Mouse (Mus musculus) ovary, postnatal 10 days (tissue): ENCODE measurements around the gene Wwox.

Experiments
- DNase-seq: peaks from one replicate; pipeline ENCODE4 v3.0.0; 2022; ENCODE audit warnings: low spot score

The Wwox gene

DNA sequence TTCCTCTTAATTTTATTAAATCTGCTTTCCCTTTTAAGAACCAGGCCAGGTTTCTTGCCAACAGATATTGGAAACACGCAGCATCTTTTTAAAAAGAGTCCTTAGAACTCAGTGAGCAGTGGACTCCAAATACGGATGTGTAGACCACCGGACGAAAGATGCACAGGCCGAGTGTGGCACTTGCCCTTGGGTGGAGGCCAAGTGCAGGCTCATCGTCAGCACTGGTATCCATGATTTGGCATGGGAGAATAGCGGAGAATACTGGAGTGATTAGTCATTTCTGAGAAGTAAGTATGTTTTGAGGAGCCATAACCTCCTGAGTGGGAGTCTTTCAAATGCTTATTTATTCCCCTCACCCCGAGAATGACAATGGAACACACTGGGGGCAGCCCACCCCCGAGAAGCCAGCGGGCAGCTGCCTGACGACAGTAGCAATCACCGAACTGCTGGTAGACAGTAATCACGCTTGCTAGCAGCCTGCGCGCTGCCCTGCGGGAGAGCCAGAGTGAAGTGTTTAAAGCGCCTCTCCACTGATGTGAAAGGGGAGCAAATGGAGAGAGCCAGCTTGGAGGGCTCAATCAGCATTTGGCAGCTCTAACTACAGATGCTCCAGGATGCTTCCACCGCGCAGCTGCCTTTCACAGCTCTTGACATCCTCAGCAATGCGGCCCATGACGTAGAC lies 29.2 kb downstream of the Wwox start:
- DNase-seq: no peak

DNA sequence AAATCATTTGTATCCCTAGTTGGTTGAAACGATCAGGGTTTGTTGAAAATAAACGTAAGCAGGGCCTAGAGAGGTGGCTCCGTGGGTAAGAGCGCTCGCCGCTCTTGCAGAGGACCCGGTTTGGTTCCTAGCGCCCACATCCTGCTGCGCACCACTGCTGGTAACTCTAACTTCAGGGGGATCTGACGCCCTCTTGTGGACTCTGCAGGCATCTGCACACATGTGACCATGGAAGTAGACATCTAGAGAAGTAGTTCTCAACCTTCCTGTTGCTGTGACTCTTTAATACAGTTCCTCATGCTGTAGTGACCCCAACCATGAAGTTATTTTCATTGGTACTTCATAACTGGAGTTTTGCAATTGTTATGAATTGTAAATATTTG lies 29.7 kb downstream of the Wwox start:
- DNase-seq: no peak

DNA sequence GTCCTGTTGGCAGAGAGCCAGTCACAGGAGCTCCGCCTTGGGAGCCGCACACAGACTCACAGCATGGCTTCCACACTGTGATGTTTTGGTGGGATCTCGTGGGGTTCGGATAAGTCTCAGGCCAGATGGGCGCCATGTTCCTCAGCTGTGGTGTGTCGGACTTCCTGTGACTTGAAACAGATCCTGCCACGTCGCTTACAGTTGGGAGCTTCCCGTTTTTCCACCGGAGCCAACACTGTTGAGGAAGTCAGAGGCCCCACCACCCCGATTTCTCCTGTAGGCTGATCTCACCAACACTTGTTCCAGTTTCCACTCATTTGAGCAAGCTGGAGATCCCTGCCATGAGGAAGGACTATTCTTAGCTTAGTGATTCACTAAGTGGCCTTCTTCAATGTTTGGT lies 34.1 kb downstream of the Wwox start:
- no peak for DNase-seq

DNA sequence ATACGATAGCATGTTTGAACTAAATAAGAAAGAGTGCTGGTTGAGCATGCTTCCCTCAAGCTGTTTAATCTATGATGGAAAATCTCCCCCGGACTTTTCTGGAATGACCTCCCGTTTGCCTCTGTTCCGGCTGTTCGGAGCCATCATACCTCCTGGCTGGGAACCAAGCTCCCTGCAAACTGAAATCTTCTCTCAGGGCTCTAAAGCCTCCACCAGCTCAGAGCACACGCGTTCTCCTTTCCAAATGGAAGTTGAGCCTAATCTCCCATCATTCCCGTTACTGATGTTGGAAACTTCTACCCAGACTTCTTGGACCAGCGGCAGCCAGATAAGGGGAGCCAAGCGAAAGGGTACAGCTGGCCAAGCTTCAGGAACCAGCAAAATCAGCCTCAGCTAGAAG lies 37.5 kb downstream of the Wwox start:
- DNase-seq: no peak

DNA sequence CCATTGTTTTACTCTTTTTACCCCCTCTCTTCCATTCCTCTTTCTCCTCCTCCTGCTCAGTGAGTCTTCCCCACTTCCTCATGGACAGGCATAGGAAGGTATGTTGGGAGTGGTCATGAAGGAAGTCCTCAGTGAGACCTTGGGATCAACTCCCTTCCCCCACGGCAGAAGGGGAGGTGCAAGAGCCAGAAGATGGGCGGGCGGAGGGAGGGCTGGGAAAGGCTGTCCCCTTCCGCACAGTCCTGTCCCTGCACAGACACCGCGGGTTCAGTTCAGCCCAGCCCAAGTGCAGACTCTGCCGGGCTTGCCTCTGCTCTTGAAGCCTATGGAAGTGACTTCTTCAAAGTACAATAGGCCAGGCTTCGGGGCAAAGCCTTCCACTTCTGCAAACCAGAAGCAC lies 38.3 kb downstream of the Wwox start:
- no peak for DNase-seq

DNA sequence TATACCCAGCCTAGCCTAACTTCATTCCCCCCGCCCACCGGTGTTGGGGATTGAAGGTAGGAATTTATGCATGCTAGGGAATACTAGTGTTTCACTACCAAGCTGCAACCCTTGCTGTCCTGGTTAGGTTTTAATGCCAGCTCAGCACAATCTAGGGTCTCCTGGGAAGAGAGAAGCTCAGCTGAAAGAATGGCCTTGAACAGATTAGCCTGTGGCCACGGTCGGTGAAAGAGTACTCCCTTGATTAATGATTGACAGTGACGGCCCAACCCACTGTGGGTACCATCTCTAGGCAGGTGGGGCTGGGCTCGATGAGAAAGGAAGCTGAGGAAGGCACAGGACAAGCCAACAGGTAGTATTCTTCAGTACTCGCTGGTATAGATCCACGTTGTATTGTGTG lies 40.3 kb downstream of the Wwox start:
- DNase-seq: no peak

DNA sequence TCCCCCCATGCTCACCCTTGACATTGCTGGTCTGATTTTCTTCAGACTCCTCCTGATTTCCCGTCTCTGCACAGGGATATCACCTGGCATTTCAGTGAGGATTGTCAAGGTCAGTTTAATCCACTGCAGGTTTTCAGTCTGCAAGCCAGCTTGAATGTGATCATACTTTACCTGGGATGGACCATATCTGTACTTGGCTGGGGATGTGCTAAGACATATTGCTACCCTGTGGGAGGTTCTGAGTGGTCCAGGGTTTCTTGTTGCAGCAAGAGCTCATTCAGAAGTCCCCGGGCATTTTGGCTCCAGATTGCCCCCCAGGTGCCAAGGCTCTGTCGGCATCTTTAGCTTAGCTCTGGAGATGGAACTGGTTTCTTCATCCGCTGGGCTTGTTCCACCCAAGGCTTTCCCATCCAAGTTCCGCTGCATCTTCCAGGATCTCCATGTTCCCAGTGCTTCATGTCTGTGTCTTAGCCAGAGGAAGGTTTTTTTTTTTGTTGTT lies 52.3 kb downstream of the Wwox start:
- no peak for DNase-seq

DNA sequence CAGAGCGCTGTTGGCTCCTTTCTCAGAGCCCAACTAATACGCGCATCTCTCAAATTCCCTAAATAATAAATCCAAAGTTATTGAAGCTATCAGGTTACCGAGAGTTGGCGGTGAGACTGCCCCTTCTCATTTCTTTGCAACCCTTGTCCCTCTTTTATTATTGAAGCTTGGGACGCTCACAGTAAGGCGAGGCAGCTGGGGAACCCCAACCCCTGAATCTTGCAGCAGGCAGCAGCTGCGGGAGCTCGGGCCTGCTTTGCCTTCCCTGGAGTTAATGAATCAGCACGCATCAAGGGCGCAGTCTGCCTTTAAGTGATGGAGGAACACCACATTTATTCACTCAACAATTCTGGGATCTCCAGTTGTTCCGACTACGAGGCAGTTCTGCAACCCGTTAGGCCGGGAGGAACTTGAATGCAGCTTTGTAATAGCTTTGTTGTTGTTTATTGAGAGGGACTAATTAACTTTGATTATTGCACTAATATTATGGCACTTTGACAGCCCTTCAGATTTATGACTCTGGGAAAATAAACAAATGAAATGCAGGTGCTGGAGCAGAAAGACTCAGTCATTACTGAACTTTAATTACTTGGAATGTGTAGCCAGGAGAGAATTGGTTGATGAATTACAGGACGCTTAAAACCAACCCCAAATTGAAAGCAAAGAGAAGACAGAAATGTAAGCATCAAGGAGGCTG lies 60.1 kb downstream of the Wwox start:
- DNase-seq: no peak

DNA sequence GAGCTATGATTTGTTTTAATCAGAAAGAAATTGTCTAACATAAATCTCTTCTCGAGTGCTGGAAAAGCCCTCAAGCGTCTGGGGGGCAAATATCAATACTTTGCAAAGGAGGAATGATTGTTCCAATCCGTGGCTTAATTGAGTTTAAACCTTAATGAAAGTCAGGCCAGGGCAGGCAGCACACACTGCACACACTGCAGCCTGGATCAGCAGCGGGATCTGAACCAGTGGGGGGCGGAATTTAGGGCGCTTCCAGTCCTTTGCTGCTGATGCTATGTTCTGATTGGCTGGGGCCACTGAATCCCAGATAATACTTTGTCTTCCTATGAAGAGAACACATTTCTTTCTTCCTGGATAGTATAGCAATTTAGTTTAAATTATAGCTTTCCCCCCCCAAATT lies 62.5 kb downstream of the Wwox start:
- DNase-seq: no peak

DNA sequence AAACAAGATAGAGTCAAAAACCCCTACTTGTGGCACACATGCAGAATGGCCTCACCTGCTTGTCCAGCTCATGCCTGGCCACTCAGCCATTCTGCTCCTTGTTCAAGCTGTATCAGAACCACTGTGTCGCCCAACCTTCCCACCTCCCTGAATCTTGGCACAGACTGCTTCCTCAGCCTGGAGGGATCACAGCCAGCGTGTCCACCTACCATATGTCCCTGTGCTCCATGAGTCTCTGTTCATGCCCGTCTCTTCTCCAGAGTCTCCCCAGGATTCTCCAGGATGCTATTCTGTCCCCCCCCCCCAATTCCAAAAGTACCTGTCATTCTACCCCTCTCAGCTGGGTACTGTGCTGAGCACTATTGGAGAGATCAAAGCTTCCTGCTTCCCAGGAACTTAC lies 63.7 kb downstream of the Wwox start:
- DNase-seq: no peak

DNA sequence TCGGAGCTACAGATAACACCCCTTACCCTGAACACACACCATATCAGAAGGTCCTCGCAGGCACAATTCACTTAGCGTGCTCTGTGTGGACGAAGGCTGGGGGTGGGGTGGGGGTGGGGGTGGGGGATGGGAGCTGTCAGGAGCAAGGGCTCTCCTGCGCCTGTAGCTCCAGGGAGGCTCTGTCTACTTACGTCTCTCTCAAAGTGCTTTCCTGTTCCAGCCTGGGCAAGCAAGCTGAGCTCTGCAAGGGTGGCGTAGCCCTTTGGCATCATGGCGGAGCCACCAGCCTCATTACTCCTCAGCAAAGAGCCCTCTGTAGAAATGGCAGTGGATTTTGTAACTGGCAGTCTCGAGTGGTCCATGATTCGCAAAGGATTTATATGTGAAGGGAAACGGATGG lies 65.4 kb downstream of the Wwox start:
- DNase-seq: no peak

DNA sequence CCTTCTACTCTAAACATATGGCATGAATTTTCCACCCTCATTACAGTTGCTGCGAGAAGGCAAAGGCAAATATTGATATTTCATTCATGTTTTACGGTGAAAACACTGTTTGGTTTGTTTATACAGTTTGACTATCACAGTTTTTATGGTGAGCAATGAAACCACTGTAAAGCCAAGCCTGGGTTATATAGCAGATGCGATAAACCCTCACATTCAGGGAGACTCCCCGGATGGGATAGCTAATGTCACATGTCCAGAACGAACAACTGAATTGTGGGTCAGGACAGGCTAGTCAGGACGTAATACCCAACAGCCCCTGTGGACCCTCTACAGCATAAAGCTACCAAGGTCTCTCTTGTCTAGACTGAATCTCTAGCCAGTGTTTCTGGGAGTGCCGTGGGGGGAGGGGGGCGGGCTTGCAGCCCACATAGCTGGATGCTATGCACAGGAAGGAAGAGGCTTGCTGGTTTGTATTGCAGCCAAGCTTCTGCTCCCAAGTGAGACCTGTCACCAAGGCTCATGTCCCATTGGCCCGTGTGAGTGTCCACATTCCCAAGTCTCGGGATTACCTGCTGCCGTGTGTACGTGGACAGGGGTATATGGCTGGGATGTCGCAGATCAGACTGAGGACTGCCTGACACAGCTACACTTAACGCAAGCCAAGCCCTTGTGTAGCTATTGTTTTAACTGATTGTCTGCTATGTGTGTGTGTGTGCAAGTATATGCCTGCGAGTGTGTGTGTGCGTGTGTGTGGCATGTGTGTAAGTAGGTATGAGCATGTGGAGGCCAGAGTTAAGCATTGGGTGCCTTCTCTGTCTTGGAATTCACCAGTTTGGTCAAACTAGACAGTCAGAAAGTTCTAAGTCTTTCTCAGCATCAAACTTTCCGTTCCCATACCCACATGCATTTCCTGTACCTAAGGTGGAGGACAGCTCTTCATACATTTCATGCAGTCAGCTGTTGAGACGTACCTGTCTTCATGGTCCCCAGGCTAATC lies 66.2 kb downstream of the Wwox start:
- DNase-seq: no peak

DNA sequence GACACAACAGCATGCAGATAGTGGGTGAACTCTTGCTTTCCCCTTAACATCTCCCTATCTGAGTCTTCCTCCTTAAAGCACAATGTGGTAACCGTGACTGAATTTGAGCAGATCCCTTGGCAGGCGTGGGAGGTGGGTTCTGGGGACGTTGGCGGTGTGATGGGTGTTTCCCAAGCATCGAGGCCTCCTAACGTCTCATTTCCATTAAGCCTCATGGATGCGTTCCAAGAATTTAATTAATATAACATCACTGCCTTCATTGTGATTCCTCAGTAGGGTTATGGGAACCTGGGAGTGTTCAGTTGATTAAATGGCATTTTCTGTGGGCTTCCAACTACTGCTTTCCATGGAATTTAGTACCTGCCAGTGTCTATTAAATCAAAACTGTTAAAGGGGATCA lies 67.9 kb downstream of the Wwox start:
- DNase-seq: no peak

DNA sequence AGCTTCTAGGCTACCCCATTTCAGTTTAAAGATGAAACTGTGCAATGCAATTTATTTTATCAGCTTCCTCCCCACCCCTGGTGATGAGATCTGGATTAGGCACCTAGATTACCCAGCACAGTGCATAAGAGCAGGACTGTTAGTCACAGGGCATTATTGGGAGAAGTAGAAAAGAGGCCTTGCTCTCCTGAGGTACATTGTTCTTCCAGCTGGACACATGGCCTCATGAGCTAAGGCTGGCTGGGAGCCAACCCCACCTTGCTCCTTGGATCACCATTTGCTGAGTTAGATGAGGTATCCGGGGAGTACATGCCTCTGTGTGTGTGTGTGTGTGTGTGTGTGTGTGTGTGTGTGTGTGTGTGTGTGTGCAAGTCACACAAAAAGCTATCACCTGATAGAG lies 70.8 kb downstream of the Wwox start:
- DNase-seq: no peak

DNA sequence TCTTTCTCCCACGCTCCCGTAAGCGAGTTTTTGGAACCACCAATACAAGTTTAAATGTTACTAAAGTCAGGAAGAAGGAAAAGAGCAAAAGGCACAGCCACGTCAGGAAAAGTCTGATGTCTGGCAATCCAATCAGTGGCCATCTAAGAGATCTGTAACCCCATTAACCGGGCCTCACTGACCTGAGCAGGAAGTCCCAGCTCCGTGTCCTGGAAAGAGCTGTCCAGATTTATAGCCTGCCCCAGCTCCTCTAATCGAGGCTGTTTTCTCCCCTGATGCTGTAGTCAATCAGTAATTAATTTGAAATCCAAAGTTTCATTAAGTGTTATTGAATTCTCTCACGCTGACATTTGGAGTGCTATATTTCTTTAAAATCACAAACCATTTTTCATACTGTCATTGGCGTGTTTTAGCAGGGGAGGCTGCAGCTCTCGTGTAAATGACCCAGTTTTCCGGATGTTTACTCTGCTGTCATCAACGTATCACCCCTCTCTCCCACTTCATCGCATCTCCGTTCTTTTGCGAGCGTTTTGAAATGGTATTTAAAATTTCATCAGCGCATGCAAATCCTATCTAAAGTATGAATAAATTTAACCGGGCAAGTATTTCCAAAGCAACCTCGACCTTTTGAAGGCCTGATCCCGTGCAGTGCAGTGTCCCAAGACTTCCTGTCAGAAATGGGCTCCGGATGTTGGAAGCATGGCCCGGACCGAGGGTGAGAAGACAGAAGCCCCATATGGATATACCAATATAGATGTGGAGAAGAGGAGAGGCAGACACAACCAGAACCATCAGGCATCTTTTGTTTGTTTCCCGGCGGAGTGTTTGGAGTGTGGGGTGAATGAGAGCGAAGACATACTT lies 72.8 kb downstream of the Wwox start:
- no peak for DNase-seq

DNA sequence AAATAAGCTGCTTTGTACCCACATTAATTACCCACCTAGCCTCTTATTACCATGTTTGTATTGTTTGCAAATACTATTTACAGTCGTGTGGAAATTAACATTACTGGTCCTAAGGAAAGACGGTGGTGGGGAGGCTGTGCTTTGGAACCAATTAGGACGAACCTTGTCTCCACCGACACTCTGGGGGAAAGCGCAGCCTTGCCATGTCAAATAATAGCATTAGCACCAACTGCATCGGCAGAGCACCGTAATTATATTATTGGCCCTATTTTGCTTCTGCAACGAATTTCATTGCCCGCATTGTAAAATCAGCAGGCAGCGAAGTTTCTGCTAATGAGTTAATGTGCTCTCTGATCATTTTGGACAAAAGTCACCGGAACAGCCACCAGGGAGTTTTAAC lies 75.2 kb downstream of the Wwox start:
- no peak for DNase-seq

DNA sequence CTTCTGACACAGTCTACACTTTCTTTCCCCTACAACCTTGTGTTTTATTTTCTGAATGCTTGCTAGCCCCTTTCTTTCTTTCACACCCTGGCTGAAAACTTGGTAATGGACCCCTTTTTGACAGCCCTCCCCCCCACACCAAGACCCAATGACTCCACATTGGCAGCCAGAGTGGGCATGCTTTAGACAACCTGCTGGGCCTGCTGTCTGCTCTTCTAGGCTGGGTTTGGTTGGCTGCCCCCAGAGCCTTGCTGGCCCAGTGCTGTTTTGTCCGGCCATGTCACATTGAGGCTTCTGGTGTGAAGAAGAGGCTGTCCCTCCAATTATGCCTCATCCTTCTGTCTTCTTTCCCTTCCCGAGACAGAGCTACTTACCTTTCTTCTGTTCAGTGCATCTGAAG lies 83.6 kb downstream of the Wwox start:
- DNase-seq: no peak

DNA sequence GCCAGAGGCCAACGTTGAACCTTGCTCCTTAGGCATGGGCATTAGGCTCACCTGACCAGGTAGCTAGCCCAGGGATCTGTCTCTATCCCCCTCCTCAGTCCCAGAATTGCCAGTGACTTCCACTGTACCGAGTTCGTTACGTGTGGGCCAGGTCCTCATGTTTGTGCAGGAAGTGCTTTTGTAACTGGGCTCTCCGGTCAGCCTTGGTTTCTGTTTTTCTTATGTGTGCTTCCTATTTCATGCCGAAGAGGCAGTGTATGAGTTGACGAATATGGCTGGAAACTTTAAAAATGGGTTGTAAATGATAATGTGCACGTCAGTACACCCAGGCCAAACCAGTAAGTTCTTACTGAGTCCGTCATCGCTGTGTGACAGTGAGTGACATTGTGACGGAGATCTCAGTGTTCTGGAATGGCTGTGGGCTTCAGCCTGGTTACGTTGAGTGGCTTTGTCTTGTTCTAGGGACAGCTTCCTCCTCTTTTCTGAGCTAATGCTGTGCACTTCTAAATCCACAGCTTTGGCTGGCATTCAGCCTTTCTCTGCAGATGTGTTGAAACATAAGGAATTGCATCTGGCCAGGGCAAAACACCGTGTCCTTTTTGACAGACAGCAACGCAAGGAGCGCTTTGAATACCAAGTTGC lies 87.3 kb downstream of the Wwox start:
- DNase-seq: no peak

DNA sequence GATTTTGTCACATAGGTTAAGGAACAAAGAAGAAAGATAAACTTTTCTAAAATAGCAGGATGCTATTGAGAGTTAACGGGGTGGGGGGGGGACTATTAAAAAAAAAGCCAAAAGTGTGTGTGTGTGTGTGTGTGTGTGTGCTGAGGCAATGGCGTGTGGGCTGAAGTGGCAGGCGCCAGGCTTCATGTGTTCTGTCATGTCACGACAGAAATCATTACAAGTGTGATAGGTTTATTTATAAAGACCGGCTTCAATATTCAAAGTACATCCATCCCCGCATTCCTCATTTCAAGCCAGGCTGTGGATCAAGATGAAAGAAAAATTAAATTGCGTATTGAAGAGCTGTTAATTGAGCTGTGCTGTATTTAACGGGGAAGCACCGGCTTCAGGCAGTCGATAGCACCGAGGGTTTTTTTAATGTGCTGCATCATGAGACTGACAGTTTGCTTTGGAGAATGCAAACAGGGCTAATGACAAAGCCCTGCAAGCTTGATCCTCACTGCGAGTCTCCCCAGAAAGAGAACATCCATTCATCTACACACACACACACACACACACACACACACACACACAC lies 88.3 kb downstream of the Wwox start:
- DNase-seq: no peak

DNA sequence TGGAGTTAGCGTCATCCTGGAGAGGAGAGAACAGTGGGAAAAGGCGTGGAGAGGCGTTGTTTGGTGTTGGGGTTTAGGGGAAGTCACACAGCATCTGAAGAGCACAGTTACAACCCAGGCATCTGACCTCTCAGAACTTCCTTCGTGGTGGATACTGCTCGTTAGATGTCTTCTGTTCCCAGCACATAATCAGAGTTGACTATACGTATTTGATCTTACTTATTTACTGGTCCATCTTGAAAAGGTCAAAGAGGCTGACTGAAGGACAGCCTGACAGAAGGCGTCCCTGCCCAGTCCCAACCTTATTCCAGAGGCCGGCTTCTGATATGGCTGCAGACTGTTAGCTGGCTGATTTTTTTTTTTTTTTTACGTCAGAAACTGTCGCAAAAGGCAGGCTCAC lies 90.1 kb downstream of the Wwox start:
- no peak for DNase-seq

DNA sequence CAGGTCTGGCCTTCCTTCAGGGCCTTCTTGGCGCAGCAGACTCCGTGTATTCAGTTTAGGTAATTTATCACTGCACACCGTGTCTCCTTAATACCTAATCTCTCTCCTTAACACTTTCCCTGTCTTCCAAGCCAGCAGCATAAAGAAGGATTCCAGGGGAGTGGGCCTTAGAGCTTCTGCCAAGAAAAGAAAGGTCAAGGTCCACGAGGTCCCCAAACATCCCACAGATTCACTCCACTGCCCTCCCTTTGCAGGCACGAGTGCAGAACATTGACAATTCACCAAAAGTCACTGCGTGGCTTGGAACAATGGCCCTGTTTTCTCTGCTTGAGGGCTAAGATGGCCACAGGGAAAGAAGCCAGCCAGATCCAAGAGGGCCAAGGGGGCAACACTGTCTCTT lies 96.7 kb downstream of the Wwox start:
- no peak for DNase-seq
